Mouse (Mus musculus): ENCODE measurements around the gene Vmn1r139.
"Not testable (repeated sequence)": the region's sequence is repeated elsewhere in the genome, so short reads cannot be mapped to it uniquely, and the experiment has no call there.

- TF ChIP-seq ETS1 (conservative IDR thresholded peaks at IDR 0.05; ENCODE audit: low read depth, low read length); CTCF (conservative IDR thresholded peaks at IDR 0.05 in 1 of 2, IDR thresholded peaks at IDR 0.05 in 1 of 2; ENCODE audit: low read depth in 2 of 2, low read length in 2 of 2); CHD2 (IDR thresholded peaks at IDR 0.05; ENCODE audit: low read length); JUND (conservative IDR thresholded peaks at IDR 0.05; ENCODE audit: low read depth, low read length); E2F4 (IDR thresholded peaks at IDR 0.05; ENCODE audit: insufficient replicate concordance, low read depth, low read length); EP300 (IDR thresholded peaks at IDR 0.05; ENCODE audit: low read length): not testable (repeated sequence)
Measured at GRCm38 (mm10) chr7:22056205-22056604, 12.7 kb upstream of the Vmn1r139 start, which contains the start of gene Gm6176.

Data from CH12.LX (cell line).